Mouse (Mus musculus) intestine, embryonic 16.5 days (tissue): ENCODE measurements at regions not wholly inside any gene's neighbourhood (a gene's known extent, or its start where the extent isn't known, plus 50 kb on each side); places are given as distances from the start of the nearest gene placed in this dataset.

Experiments
- ATAC-seq: fragments of 200-750 bp; cut with Nextera tagmentation; 2 replicates; pipeline ENCODE4 v1.8.0; 2017; ENCODE audit warnings: moderate TSS enrichment, moderate library complexity
- H3K27ac ChIP-seq: fragments of 300-500 bp; sonication (generic); 2 replicates; pipeline ENCODE4 v1.5.1; 2014; ENCODE audit warnings: mild to moderate bottlenecking, low read length
- H3K27me3 ChIP-seq: fragments of 300-500 bp; sonication (generic); replicated peaks from 2 replicates; pipeline ENCODE4 v1.6.1; 2014; ENCODE audit warnings: low read length, control low read depth, mixed read lengths; ENCODE audit not compliant: control insufficient read depth, insufficient read depth
- H3K36me3 ChIP-seq: fragments of 300-500 bp; sonication (generic); 2 replicates; pipeline ENCODE4 v1.6.1; 2014; ENCODE audit warnings: low read length, control low read depth; ENCODE audit not compliant: control insufficient read depth, insufficient read depth
- H3K4me1 ChIP-seq: fragments of 300-500 bp; sonication (generic); 2 replicates; pipeline ENCODE4 v1.6.1; 2014; ENCODE audit warnings: low read length, control low read depth, mixed read lengths; ENCODE audit not compliant: control insufficient read depth, insufficient read depth
- H3K4me2 ChIP-seq: fragments of 300-500 bp; sonication (generic); 2 replicates; pipeline ENCODE4 v1.6.1; 2014; ENCODE audit warnings: low read depth, low read length, control low read depth
- H3K4me3 ChIP-seq: fragments of 300-500 bp; sonication (generic); 2 replicates; pipeline ENCODE4 v1.5.1; 2014; ENCODE audit warnings: mild to moderate bottlenecking, low read length
- H3K9ac ChIP-seq: fragments of 300-500 bp; sonication (generic); 2 replicates; pipeline ENCODE4 v1.6.1; 2014; ENCODE audit warnings: low read depth, low read length
- H3K9me3 ChIP-seq: fragments of 300-500 bp; sonication (generic); 2 replicates; pipeline ENCODE4 v1.6.1; 2016; ENCODE audit warnings: low read length, control low read depth; ENCODE audit not compliant: control insufficient read depth
- WGBS: fragments of 180-500 bp; shearing (Covaris S2); extraction: QIAGEN DNeasy Blood & Tissue Kit; methylation state at CpG from one replicate; pipeline ENCODE4 v1.1.7; 2014; 5-methylcytosine and 5-hydroxymethylcytosine counted together

DNA sequence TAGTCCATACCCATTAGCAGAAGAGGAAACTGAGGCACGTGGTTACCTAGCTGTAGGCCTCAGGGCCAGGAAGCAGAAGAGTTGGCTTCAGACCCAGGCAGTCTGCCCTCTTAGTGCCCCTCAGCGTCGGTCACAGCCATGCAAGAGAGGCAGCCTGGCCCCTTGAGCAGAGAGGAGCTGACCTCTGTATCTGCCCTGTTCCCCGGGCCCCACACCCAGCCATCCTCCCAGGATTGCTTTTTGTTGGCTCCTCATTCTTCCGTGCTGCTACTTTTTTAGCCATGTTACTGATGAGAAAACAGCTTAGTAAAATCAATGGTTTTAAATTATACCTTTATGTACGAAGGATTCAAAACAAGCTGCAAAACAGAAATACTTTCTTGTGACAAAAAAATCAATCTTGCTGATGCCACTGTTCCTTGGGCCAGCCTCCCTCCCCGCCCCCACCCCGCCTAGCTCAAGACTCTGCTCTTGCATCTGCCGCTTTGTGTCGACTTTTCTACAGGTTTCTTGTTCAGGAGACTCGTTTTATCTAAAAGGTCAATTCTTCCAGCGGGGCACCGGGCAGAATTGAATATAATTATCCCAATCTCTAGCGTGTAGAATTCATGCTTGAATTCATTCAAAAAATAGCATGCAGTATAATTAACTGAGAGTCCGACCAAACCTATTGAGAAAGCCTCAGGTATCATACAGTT, 70.8 kb downstream of the Sall1 start:
- Histone ChIP-seq H3K9me3 (no peaks in the 10 kb centered on the region), H3K4me2 (no peak overlapping the region), H3K36me3 (no peaks in the 10 kb centered on the region), H3K27me3 (no peaks in the 10 kb centered on the region), H3K4me3 (no peak overlapping the region), H3K27ac (no peak overlapping the region), H3K4me1 (no peaks in the 10 kb centered on the region), H3K9ac (no peak overlapping the region)
- 63% methylated on average over 15 of the region's 15 CpGs for WGBS
- ATAC-seq: no peak

DNA sequence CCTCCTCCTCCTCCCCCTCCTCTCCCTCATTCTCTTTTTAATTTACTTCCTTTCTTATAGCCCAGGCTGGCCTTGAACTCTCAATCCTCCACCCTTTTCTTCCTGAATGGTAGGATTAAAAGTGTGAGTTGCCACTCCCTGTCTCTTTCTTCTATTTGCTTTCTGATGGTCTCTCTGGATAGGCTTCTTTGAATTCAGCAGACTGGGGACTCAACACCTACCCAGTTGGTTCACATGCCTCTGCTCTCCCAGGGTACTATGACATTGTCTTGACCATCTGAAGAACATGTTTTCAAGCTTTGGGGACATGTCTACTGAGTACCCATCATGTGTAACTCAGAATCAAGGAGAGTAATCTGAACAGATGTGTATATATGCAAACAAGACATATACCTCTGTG, 85.1 kb downstream of the Sall1 start:
- ATAC-seq: no peak
- no peaks in the 10 kb centered on the region for H3K9me3 ChIP-seq
- no peak overlapping the region for H3K27ac ChIP-seq
- H3K36me3 ChIP-seq: no peaks in the 10 kb centered on the region
- no peak overlapping the region for H3K4me3 ChIP-seq
- H3K4me1 ChIP-seq: no peaks in the 10 kb centered on the region
- no peak overlapping the region for H3K4me2 ChIP-seq
- no peaks in the 10 kb centered on the region for H3K27me3 ChIP-seq
- H3K9ac ChIP-seq: no peak overlapping the region

DNA sequence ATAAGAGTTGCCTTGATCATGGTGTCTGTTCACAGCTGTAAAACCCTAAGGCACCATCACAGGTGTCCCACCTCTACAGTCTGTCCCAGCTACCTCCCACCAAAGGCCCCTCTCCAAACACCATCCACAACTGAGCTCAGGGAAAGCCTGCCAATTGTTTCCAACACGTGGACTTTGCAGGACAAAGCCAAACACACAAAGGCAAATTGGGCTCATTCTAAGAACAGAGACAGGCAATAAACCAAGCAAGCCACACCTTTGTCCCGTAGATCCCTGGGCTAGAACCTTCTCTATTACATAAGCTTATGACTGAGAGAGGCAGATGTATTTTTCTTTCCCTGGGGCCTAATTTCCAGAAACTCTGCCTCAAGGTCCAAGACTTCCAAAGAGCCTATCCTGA, 90.8 kb downstream of the Sall1 start:
- no peak overlapping the region for H3K27ac ChIP-seq
- 47% methylated on average over 2 of the region's 2 CpGs for WGBS

DNA sequence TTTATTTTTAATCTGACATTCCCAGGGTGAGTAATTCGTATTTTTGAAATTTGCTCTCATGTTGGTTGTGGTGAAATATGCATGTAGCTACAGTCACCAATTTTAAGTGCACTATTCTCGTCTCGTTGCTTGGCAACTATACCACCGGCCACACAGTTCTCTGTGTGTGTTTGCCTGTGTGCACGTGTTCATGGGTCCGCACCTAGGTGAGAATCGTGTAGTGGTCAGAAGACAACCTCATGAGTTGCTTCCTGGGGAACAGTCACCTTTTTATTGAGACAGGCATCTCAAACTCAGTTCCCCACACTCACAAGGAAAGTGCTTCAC, 92.2 kb downstream of the Sall1 start:
- no peak for ATAC-seq
- no peak overlapping the region for H3K4me3 ChIP-seq
- no peaks in the 10 kb centered on the region for H3K27me3 ChIP-seq
- H3K4me1 ChIP-seq: no peaks in the 10 kb centered on the region
- 81% methylated on average over 7 of the region's 7 CpGs for WGBS
- no peaks in the 10 kb centered on the region for H3K9me3 ChIP-seq
- no peak overlapping the region for H3K4me2 ChIP-seq
- no peak overlapping the region for H3K27ac ChIP-seq
- no peak overlapping the region for H3K9ac ChIP-seq
- no peaks in the 10 kb centered on the region for H3K36me3 ChIP-seq

More for the DNA sequence above, 90.8 kb downstream of the Sall1 start:
- no peaks in the 10 kb centered on the region for H3K4me1 ChIP-seq
- no peak overlapping the region for H3K4me2 ChIP-seq
- H3K27me3 ChIP-seq: no peaks in the 10 kb centered on the region
- H3K36me3 ChIP-seq: no peaks in the 10 kb centered on the region
- ATAC-seq: no peak
- no peaks in the 10 kb centered on the region for H3K9me3 ChIP-seq
- no peak overlapping the region for H3K9ac ChIP-seq
- H3K4me3 ChIP-seq: no peak overlapping the region

DNA sequence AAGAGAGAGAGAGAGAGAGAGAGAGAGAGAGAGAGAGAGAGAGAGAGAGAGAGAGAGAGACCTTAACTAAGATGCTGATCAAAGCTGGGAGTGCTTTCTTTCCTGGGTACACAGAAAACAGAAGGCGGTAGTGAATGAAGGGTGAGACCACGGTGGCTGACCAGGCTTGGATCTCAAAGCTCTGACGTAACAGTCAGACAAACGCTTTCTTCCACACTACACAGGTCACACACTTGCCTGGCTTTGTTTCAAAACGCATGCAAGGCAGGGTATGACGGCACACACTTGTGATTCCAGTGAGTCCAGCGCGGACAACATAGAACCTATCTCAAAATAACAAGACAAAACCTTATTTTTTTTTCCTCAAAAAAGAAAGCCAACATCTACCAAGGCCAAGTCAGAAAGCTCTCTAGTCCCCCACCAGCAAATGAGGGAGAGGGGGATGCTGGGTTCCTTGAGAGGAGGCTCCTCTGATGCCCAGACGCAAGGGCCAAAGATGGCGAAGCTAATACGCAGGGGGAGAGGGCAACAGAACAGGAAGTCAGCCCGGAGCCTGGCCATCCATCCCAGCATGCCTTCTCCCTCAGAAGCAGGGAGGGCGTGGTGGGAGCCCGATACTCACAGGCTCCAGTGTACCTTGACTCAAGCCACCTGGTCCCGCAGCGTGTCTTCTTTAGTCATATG, 92.7 kb downstream of the Sall1 start:
- ATAC-seq: no peak
- Histone ChIP-seq H3K9me3 (no peaks in the 10 kb centered on the region), H3K27me3 (no peaks in the 10 kb centered on the region), H3K36me3 (no peaks in the 10 kb centered on the region), H3K9ac (no peak overlapping the region), H3K27ac (no peak overlapping the region), H3K4me2 (no peak overlapping the region), H3K4me1 (no peaks in the 10 kb centered on the region), H3K4me3 (no peak overlapping the region)
- 76% methylated on average over 16 of the region's 16 CpGs for WGBS

DNA sequence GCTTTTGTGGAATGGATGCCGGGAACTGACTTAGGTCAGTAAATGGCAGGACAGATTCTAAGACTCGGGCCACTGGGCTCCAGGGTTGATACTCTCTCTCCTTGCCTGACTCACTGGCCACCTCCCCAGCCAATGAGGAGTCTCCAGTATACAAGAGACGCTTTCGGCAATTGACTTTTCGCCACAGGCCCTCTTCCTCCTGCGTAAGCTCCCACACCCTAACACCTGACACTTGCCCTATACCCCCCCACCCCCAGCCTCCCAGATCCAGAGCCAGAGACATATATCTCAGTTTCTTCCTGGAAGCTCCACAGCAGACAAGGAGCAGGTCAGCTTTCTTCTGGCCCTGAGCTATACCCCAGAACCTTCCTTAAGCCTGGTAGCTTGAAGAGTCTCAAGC, 94.0 kb downstream of the Sall1 start:
- Histone ChIP-seq H3K36me3 (no peaks in the 10 kb centered on the region), H3K27me3 (no peaks in the 10 kb centered on the region), H3K4me3 (no peak overlapping the region), H3K4me1 (no peaks in the 10 kb centered on the region), H3K9me3 (no peaks in the 10 kb centered on the region), H3K9ac (no peak overlapping the region), H3K27ac (no peak overlapping the region), H3K4me2 (no peak overlapping the region)
- no peak for ATAC-seq
- 94% methylated on average over 6 of the region's 6 CpGs for WGBS

DNA sequence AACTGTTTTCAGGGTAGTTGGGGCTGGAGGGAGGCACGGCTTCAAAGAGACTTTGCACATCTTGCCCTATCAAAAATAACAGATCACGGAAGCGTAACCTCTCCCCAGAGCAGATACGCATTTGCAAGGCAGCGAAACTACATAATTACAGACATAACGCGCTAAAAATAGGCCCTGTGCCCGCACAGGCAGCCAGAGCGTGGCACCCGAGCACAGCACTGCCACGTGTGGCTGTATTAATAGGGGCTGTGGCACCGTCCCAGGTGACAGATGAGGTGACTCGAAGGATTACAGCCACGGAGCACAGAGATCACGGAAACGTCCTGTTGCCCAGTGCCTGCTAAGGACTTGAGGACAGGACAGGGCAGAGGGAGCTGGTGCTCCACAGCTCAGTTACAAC, 95.0 kb downstream of the Sall1 start:
- Histone ChIP-seq H3K27ac (no peak overlapping the region), H3K4me3 (no peak overlapping the region), H3K9me3 (no peaks in the 10 kb centered on the region), H3K36me3 (no peaks in the 10 kb centered on the region), H3K9ac (no peak overlapping the region), H3K4me1 (no peaks in the 10 kb centered on the region), H3K4me2 (no peak overlapping the region), H3K27me3 (no peaks in the 10 kb centered on the region)
- no peak for ATAC-seq
- 86% methylated on average over 16 of the region's 16 CpGs for WGBS

DNA sequence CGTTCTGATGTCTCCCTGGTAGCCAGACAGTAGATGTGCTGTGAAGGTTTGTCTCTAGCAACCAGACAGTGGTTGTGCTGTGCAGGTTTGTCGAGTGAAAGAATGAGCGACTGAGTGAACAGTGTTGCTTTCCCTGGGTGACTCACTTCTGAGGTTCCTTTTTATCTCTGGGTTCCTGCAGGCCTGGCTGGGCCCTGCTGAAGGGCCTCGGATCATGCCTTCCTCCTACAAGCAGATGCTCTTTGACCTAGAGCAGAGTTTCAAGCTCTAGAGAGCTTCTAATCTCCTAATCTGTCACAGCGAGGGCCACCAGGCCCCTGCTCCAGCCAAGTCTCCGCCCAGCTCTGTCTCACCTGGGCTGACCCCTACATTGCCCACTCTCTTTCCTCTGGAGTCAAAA, 95.6 kb downstream of the Sall1 start:
- ATAC-seq: peak; percentile 92
- 59% methylated on average over 6 of the region's 6 CpGs for WGBS
- H3K36me3 ChIP-seq: no peaks in the 10 kb centered on the region
- H3K27ac ChIP-seq: no peak overlapping the region
- no peaks in the 10 kb centered on the region for H3K27me3 ChIP-seq
- H3K4me1 ChIP-seq: no peaks in the 10 kb centered on the region
- no peak overlapping the region for H3K4me3 ChIP-seq
- H3K9me3 ChIP-seq: no peaks in the 10 kb centered on the region
- H3K9ac ChIP-seq: no peak overlapping the region
- no peak overlapping the region for H3K4me2 ChIP-seq

DNA sequence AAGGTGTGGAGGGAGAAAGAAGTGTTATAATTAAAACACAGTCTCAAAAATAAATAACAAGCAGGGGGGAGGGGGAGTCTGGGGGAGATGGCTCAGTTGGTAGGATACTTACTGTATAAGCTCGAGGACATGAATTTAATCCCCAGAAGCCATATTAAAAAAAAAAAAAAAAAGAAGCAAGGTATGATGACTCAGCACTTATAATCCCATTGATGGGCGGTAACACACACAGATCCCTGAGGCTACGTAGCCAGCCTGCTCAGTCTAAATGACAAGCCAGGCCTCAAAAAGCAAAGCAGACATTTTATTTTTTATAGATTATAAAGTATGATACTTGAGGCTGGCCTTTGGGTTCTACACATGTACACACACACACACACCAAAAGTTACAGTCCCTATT, 96.6 kb downstream of the Sall1 start:
- no peaks in the 10 kb centered on the region for H3K9me3 ChIP-seq
- H3K9ac ChIP-seq: no peak overlapping the region
- H3K36me3 ChIP-seq: no peaks in the 10 kb centered on the region
- no peak for ATAC-seq
- no peak overlapping the region for H3K4me2 ChIP-seq
- H3K4me1 ChIP-seq: no peaks in the 10 kb centered on the region
- H3K27ac ChIP-seq: no peak overlapping the region
- H3K27me3 ChIP-seq: no peaks in the 10 kb centered on the region
- H3K4me3 ChIP-seq: no peak overlapping the region
- WGBS: 78% methylated on average over 3 of the region's 3 CpGs

DNA sequence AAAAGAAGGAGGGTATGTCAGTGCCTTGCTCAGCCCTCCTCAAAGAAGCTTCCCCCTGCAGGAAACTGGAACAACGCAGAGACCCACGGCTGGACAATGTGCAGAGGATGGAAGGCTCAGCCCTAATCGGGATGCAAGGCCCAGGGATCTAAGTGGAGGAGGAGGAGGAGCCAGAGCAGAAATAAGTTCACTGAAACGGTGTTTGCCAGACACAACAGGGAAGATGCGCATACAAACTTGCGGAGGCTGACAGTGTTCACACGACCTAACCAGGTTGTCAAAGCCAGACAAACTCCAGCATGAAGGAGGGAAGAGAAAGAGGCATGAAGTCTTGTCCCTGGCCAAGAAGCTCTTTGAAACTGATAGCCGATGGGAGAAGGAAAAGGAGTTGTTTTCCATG, 98.3 kb downstream of the Sall1 start:
- H3K36me3 ChIP-seq: no peaks in the 10 kb centered on the region
- H3K4me3 ChIP-seq: no peak overlapping the region
- H3K9me3 ChIP-seq: no peaks in the 10 kb centered on the region
- no peak overlapping the region for H3K4me2 ChIP-seq
- ATAC-seq: no peak
- H3K27ac ChIP-seq: no peak overlapping the region
- 67% methylated on average over 8 of the region's 8 CpGs for WGBS
- H3K27me3 ChIP-seq: no peaks in the 10 kb centered on the region
- H3K4me1 ChIP-seq: no peaks in the 10 kb centered on the region
- H3K9ac ChIP-seq: no peak overlapping the region
